Mouse (Mus musculus): ENCODE measurements around the gene Ccdc136. TPM values are rescaled to one million over a fixed set of nuclear protein-coding genes. Genes with fewer than 3 reads are reported as not detected.

Ccdc136 gene
- polyA plus RNA-seq, 1 experiment from 2014 or later: 21.0 TPM

Small RNA genes within 50 kb of the gene (microRNA-seq; reads per million reads assigned to microRNA genes)
- gene Gm26220 (not detected), gene Gm44354 (not detected)

Other genes with a start within 250 kb of the Ccdc136 start
- gene Rbm28, start 231.3 kb upstream of the Ccdc136 start, polyA plus RNA-seq (2015; fragmentation: Nextera tagmentation; extraction: Ambion mirVana): 30.7 and 31.5 TPM in 2 replicates
- gene Prrt4, start 216.7 kb upstream of the Ccdc136 start, polyA plus RNA-seq (2015; fragmentation: Nextera tagmentation; extraction: Ambion mirVana): 0.67 and 0.83 TPM in 2 replicates
- 50.4 and 56.8 TPM in 2 replicates for gene Impdh1, start 179.9 kb upstream of the Ccdc136 start, polyA plus RNA-seq (2015; fragmentation: Nextera tagmentation; extraction: Ambion mirVana)
- gene Hilpda, start 123.8 kb upstream of the Ccdc136 start, polyA plus RNA-seq (2015; fragmentation: Nextera tagmentation; extraction: Ambion mirVana): 41.8 and 45.7 TPM in 2 replicates
- 0.19 and 0.38 TPM in 2 replicates for gene Fam71f2, start 116.7 kb upstream of the Ccdc136 start, polyA plus RNA-seq (2015; fragmentation: Nextera tagmentation; extraction: Ambion mirVana)
- not detected in 2 replicates for gene Fam71f1, start 77.2 kb upstream of the Ccdc136 start, polyA plus RNA-seq (2015; fragmentation: Nextera tagmentation; extraction: Ambion mirVana)
- 549 and 573 TPM in 2 replicates for gene Calu, start 48.2 kb upstream of the Ccdc136 start, polyA plus RNA-seq (2015; fragmentation: Nextera tagmentation; extraction: Ambion mirVana)
- 1.1 and 1.3 TPM in 2 replicates for gene Opn1sw, start 7.8 kb upstream of the Ccdc136 start, polyA plus RNA-seq (2015; fragmentation: Nextera tagmentation; extraction: Ambion mirVana)
- 21.5 and 28.0 TPM in 2 replicates for gene Flnc, start 36.9 kb downstream of the Ccdc136 start, polyA plus RNA-seq (2015; fragmentation: Nextera tagmentation; extraction: Ambion mirVana)
- 221 and 243 TPM in 2 replicates for gene Atp6v1f, start 71.4 kb downstream of the Ccdc136 start, polyA plus RNA-seq (2015; fragmentation: Nextera tagmentation; extraction: Ambion mirVana)
- not detected in 2 replicates for gene Atp6v1fnb, start 75.1 kb downstream of the Ccdc136 start, polyA plus RNA-seq (2015; fragmentation: Nextera tagmentation; extraction: Ambion mirVana)
- 25.8 and 26.5 TPM in 2 replicates for gene Kcp, start 111.6 kb downstream of the Ccdc136 start, polyA plus RNA-seq (2015; fragmentation: Nextera tagmentation; extraction: Ambion mirVana)
- gene Irf5, start 130.3 kb downstream of the Ccdc136 start, polyA plus RNA-seq (2015; fragmentation: Nextera tagmentation; extraction: Ambion mirVana): 4.6 and 6.0 TPM in 2 replicates
- gene Tnpo3, start 213.6 kb downstream of the Ccdc136 start, polyA plus RNA-seq (2015; fragmentation: Nextera tagmentation; extraction: Ambion mirVana): 80.0 and 82.2 TPM in 2 replicates

Data from limb, embryonic 15.5 days (tissue).